Mouse (Mus musculus) C2C12 (cell line): ENCODE measurements around the gene Cask. TPM values are rescaled to one million over a fixed set of nuclear protein-coding genes. Genes with fewer than 3 reads are reported as not detected.

Experiments used
- H3K27me3 ChIP-seq: one replicate; pipeline ENCODE4 v1.6.1; 2011; ENCODE audit not compliant: control insufficient read depth, insufficient read depth, insufficient read length
- H3K36me3 ChIP-seq: one replicate; pipeline ENCODE4 v1.6.1; 2011; ENCODE audit not compliant: control insufficient read depth, insufficient read depth
- H3K4me3 ChIP-seq: one replicate; pipeline ENCODE4 v1.5.1; 2011; ENCODE audit warnings: mild to moderate bottlenecking, control low read depth; ENCODE audit not compliant: poor library complexity, insufficient read depth, severe bottlenecking
- H3K79me2 ChIP-seq: one replicate; pipeline ENCODE4 v1.6.1; 2011; ENCODE audit not compliant: control insufficient read depth, insufficient read depth
- H3K79me3 ChIP-seq: one replicate; pipeline ENCODE4 v1.6.1; 2011; ENCODE audit warnings: low read depth, control low read depth
- H3ac ChIP-seq: one replicate; pipeline ENCODE3; 2011; ENCODE audit warnings: low read depth; ENCODE audit not compliant: control insufficient read depth, insufficient read length
- CEBPB ChIP-seq: IDR thresholded peaks from one replicate; pipeline ENCODE4 v1.6.1; 2011; ENCODE audit warnings: low read depth, mild to moderate bottlenecking, control low read depth, moderate library complexity
- CTCF ChIP-seq: IDR thresholded peaks from one replicate; pipeline ENCODE4 v1.5.1; 2011; ENCODE audit not compliant: control insufficient read depth, insufficient read depth, insufficient read length
- FOSL1 ChIP-seq: IDR thresholded peaks from one replicate; pipeline ENCODE4 v1.8.0; 2011; ENCODE audit warnings: mild to moderate bottlenecking, low read length; ENCODE audit not compliant: poor library complexity, insufficient read depth, severe bottlenecking
- MAX ChIP-seq: IDR thresholded peaks from one replicate; pipeline ENCODE4 v1.6.1; 2011; ENCODE audit warnings: mild to moderate bottlenecking, control low read depth
- MYOD1 ChIP-seq: IDR thresholded peaks from one replicate; pipeline ENCODE4 v1.6.1; 2011; ENCODE audit warnings: low read depth; ENCODE audit not compliant: control insufficient read depth, insufficient read length
- MYOG ChIP-seq: IDR thresholded peaks from one replicate; pipeline ENCODE4 v1.6.1; 2011; ENCODE audit not compliant: control insufficient read depth, insufficient read length; ENCODE audit errors: extremely low read depth
- USF1 ChIP-seq: IDR thresholded peaks from one replicate; pipeline ENCODE4 v1.6.1; 2011; ENCODE audit warnings: low read depth, mild to moderate bottlenecking, control low read depth, moderate library complexity
- polyA plus RNA-seq: library from polyadenylated mRNA; unstranded; fragments of >200 nt; fragmentation: generic; extraction: Trizol; gene quantifications from one replicate; pipeline ENCODE4 v1.2.1, GENCODE M21; 2012; ENCODE audit warnings: missing spikeins

The Cask gene
- polyA plus RNA-seq, 1 experiment: 9.2 TPM

GRCm38 (mm10) chrX:13549100-13549499 lies 302.1 kb downstream of the Cask start:
- H3K4me3 ChIP-seq: no peak overlapping the region
- no peaks in the 10 kb centered on the region for H3K36me3 ChIP-seq
- no peak overlapping the region for H3ac ChIP-seq
- H3K79me3 ChIP-seq: no peaks in the 10 kb centered on the region
- TF ChIP-seq MYOG (no peak), CTCF (no peak), FOSL1 (no peak), MAX (no peak), MYOD1 (no peak), USF1 (no peak), CEBPB (no peak)
- H3K27me3 ChIP-seq: no peaks in the 10 kb centered on the region
- H3K79me2 ChIP-seq: no peaks in the 10 kb centered on the region

GRCm38 (mm10) chrX:13521288-13521687 lies 329.9 kb downstream of the Cask start:
- H3K79me3 ChIP-seq: no peaks in the 10 kb centered on the region
- no peak for TF ChIP-seq CTCF
- H3K4me3 ChIP-seq: no peak overlapping the region
- H3K79me2 ChIP-seq: no peaks in the 10 kb centered on the region
- no peaks in the 10 kb centered on the region for H3K27me3 ChIP-seq
- H3K36me3 ChIP-seq: no peaks in the 10 kb centered on the region
- H3ac ChIP-seq: no peak overlapping the region

- no peaks in the 10 kb centered on the region for H3K36me3 ChIP-seq
- TF ChIP-seq MAX (no peak), MYOD1 (no peak), USF1 (no peak), CEBPB (no peak), MYOG (no peak), CTCF (no peak), FOSL1 (no peak)
- H3ac ChIP-seq: no peak overlapping the region
- no peaks in the 10 kb centered on the region for H3K79me3 ChIP-seq
- H3K79me2 ChIP-seq: no peaks in the 10 kb centered on the region
- H3K4me3 ChIP-seq: no peak overlapping the region
- H3K27me3 ChIP-seq: no peaks in the 10 kb centered on the region
Measured at GRCm38 (mm10) chrX:13520566-13520965, 330.6 kb downstream of the Cask start.

- no peaks in the 10 kb centered on the region for H3K79me3 ChIP-seq
- no peak overlapping the region for H3K4me3 ChIP-seq
- H3K36me3 ChIP-seq: no peaks in the 10 kb centered on the region
- no peaks in the 10 kb centered on the region for H3K79me2 ChIP-seq
- H3ac ChIP-seq: no peak overlapping the region
- TF ChIP-seq MAX: no peak
- TF ChIP-seq FOSL1: no peak
- TF ChIP-seq MYOG: no peak
- TF ChIP-seq MYOD1: no peak
- TF ChIP-seq CEBPB: no peak
- no peak for TF ChIP-seq CTCF
- H3K27me3 ChIP-seq: no peaks in the 10 kb centered on the region
Measured at GRCm38 (mm10) chrX:13519408-13519783, 331.8 kb downstream of the Cask start.

- Histone ChIP-seq H3K27me3 (no peaks in the 10 kb centered on the region), H3ac (no peak overlapping the region), H3K36me3 (no peaks in the 10 kb centered on the region), H3K4me3 (no peak overlapping the region), H3K79me2 (no peaks in the 10 kb centered on the region), H3K79me3 (no peaks in the 10 kb centered on the region)
- no peak for TF ChIP-seq CEBPB
- TF ChIP-seq MAX: no peak
- TF ChIP-seq CTCF: no peak
- TF ChIP-seq USF1: no peak
- TF ChIP-seq FOSL1: no peak
- no peak for TF ChIP-seq MYOG
- TF ChIP-seq MYOD1: no peak
Measured at GRCm38 (mm10) chrX:13518781-13519407, 332.3 kb downstream of the Cask start.

GRCm38 (mm10) chrX:13518019-13518418 lies 333.1 kb downstream of the Cask start:
- H3K36me3 ChIP-seq: no peaks in the 10 kb centered on the region

More at GRCm38 (mm10) chrX:13518019-13518418, 333.1 kb downstream of the Cask start:
- TF ChIP-seq CEBPB (no peak), USF1 (no peak), CTCF (no peak), MYOG (no peak), MYOD1 (no peak), FOSL1 (no peak), MAX (no peak)
- H3K4me3 ChIP-seq: no peak overlapping the region
- H3K79me3 ChIP-seq: no peaks in the 10 kb centered on the region
- no peaks in the 10 kb centered on the region for H3K79me2 ChIP-seq
- no peaks in the 10 kb centered on the region for H3K27me3 ChIP-seq
- no peak overlapping the region for H3ac ChIP-seq
